Mouse (Mus musculus) kidney, postnatal 36 days (tissue): Measurements from ENCODE around the gene B3glct.

Experiments
- DNase-seq, 2 experiments: peaks; one replicate each; pipeline ENCODE4 v3.0.0; 2021 to 2022; ENCODE audit warnings: mixed read lengths in 2 of 2

The B3glct gene

DNA sequence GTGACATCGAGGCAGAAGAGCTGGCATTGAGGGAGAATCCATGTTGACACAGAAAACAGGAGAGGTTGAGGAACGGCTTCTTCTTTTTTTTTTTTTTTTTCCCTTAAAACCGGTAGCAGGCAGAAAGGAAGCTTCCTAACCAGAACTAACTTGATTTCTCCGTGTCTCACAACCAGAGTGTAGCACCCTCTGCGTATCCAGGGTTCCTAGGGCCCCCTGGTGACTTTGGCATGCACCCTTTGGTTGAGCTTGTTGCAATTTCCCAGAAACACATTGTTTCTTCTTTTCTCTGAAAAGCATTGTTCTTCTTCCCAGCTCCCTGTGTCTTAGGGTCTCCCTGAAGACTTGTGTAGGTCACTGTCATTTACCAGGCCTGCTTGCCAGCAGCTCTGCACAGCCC lies 73.8 kb downstream of the B3glct start:
- no peak for DNase-seq

DNA sequence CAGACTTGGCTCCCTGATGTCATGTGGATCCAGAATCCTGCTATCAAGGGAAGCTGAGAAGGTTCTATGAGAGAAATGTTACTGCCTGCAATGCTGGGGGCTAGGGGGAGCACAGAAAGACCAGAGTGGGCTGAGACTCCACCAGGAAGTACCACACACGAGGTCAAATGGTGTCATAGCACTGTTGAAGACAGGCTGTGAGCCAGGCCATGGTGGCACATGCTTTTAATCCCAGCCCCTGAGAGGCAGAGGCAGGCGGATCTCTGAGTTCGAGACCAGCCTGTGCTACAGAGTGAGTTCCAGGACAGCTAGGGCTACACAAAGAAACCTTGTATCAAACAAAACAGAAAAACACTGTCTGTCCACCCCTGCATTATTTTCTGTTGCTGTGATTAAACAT lies 75.0 kb downstream of the B3glct start:
- DNase-seq = no peak

DNA sequence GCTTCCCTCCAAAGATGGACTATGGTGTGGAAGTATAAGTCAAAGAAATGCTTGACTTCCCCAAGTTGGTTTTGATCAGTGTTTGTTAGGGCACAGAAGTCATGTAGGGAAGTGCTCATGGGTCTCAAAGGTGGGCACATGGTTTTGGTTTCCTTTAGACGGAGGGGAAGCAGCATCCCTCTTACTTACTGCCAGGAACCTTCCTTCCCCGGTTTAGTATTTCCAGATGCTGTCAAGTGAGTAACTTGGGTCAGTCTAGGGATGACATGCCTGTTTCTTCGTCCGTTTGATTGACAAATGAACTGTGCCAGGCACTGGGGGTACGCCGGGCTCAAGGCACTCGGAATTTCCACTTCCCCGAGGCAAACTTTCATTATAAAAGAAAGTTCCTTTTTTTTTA lies 89.1 kb downstream of the B3glct start:
- no peak for DNase-seq

DNA sequence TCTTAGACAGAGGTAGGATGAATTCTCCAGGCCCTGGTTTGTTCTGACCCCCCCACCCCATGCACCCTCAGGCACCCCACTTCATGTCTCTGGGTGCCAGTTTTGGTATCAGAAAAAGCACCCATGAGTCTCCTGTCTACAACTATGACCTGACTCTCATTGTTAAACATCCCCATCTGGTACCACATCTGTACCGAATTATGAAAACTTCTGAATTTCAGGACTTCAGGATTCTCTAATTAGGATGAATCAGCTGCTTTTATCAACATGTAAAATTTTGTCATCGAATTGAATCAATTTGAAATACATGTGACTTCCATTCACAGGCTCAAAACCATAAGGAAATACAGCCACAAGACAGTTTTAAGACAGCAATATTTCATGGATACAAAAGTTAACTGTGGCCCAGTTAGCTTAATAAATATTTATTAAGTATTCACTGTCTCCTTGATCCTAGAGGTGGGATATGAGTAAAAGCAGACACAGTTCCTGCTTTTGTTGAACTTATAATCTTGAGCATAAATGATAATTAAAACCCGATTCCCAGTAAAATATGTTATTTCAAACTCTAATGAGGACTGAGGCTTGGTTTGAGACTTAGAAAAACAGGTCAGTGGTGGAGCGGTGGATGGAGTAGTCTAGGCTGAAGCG lies 89.7 kb downstream of the B3glct start:
- DNase-seq = no peak

DNA sequence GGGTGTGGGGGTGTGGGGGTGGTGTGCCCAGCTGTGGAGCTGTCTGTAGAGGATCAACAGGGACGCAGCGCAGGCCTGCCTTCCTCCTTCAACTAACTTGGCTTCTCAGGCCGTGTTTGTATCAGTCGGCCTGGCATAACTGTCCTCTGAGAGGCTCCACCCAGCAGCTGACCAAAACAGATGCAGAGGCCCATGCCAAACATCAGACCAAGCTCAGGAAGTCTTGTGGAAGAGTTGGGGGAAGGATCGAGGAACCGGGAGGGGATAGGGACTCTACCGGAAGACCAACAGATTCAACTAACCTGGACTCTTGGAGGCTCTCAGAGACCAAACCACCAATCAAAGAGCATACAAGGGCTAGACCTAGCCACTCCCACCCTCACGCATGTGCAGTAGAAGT lies 91.6 kb downstream of the B3glct start:
- no peak for DNase-seq

DNA sequence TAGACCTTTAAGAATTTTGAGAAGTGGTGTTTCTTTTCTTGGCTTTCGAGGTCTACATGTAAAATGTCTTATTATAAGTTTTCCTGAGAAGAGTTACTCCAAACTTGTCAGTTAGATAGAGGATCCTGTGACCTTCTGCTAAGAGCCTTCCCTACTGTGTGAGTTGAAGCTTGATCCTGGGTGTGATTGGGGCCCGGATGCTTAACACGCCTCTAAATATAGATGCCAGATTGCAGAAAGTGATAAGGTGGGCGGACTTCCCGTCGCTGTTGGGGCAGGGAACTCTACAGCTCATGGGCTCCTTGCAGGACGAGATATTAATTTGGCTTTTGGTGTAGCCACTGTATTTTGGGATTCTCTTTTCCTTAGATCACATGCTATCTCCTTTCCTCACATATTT lies 98.0 kb downstream of the B3glct start:
- DNase-seq = no peak

DNA sequence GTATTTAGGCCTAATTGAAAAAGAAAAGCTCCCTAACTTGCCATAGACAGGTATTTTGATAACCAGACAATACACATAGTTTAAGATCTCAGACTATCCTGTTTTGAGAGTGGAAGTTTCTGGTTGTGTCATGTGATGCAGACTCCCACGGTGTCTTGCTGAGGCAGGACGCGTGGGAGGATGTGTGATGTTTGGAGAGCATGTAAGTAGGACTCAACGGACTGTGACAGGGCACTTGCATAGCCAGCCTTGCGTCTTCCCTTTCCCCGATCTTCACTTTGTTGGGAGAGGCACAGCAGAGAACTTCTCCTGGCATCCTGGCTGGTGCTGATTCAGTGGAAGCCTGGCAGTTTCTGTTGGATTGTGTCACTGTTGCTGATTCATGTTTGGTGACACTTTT lies 101.7 kb downstream of the B3glct start:
- DNase-seq = no peak

DNA sequence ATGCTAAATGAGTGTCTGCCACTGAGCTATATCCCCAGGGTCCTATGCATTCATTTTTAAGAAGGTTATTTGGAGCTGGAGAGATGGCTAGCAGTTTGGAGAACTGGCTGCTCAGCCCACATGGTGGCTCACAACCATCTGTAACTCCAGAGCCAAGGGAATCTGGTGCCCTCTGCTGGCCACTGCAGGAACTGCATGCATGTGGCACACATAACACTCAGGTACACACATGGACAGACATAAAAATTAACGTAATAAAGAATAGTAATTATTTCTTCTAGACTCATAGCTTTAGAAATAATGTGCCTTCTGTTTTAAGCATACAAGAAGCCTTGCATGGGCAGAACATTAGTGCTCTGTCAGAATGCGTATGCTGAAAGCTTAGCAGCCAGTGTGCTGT lies 102.4 kb downstream of the B3glct start:
- peak in 1 of 2 experiments; percentile 9 for DNase-seq

DNA sequence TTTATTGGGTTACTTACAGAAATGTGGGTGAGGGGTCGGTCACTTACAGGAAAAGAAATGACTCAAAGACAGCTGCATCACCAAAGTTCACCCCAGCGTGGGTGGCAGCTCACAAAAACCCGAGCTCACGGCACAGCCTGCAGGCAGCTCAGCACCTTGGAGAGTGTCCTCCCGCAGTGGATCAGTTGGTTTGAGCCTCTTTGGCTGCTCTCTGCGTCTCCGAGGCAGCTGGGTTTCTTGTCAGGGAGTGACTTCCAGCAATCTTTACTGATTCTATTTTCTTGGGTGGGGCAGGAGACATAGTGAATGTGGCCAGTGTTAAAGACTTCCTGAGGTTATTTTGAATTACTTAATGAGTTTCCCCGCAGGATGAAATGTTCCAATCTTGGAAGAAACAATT lies 112.1 kb downstream of the B3glct start:
- DNase-seq = no peak

DNA sequence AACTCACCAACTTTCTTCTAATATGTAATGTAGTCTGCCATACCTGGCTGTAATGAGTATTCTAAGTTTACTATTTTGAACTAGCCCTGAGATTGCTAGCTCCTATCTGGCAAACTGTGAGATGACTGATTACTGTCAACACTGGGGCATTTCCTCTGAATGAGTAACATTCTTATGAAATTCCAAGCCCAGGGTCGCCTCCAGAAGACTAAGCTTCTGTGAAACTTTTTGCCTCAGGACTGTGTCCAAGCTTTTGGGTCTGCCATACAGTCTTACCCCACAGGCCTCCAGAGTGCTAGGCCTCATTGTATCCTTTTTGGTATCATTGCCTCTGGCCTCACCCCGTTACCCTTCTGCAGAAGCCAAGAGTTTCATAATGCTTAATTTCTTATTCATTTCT lies 132.0 kb downstream of the B3glct start:
- no peak for DNase-seq

DNA sequence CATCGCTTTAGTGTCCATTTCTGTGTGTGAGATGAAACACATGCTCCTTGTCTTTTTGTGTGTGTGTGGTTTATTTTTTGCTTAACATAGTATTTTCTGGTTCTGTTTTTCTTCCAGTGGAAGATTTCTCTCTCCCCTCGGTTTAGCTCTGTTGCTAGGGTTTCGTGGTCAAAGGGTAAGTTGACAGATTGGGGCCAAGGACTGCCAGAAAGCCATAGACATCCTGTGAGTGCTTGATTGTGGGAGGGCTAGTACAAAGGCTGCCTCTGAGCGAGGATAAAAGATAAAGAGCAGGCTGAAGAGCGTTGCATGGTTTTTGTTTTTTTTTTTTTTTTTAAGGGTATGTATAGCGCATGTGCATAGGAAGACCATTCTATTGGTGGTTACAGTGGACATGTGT lies 133.8 kb downstream of the B3glct start:
- peak; percentile 6 to 24 for DNase-seq
